Mouse (Mus musculus): ENCODE measurements around the gene Cdkn1a.

DNA sequence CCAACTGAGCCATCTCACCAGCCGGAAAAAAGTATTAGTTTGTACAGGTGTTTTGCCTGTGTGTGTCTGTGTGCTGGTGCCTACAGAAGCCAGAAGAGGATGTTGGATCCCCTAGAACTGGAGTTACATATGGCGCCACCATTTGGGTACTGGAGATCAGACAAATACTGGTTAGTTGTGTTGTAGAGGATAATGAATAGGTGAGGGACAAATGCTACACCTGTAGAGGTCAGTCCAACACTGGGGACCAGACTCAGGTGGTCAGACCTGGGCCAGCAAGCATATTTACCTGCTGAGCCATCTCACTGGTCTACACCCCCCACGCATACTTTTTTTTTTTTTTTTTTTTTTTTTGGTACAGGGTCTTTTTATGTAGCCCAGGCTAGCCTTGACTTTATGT lies 43.9 kb upstream of the Cdkn1a start:
- no peak for TF ChIP-seq CTCF (IDR thresholded peaks at IDR 0.05; ENCODE audit: insufficient read depth, low read depth, low read length)
- TF ChIP-seq POLR2A (IDR thresholded peaks at IDR 0.05; ENCODE audit: insufficient read depth, low read depth, low read length): no peak

Data from olfactory bulb, adult 2 months (tissue).